Mouse (Mus musculus) liver, embryonic 16.5 days (tissue): Measurements from ENCODE around the gene 1300017J02Rik. TPM values are rescaled to one million over a fixed set of nuclear protein-coding genes. Genes with fewer than 3 reads are reported as not detected.
A peak's percentile ranks its signal among the peaks of the same experiment; 100 is the strongest.
"Not testable (repeated sequence)": the region's sequence is repeated elsewhere in the genome, so short reads cannot be mapped to it uniquely, and the experiment has no call there.

Experiments used
- ATAC-seq: fragments of 200-750 bp; cut with Nextera tagmentation; 2 replicates; pipeline ENCODE4 v1.8.0; 2017; ENCODE audit warnings: low read depth, mild to moderate bottlenecking, moderate number of reproducible peaks, moderate library complexity
- H3K27ac ChIP-seq: fragments of 300-500 bp; sonication (generic); 2 replicates; pipeline ENCODE4 v1.5.1; 2014; ENCODE audit warnings: mild to moderate bottlenecking, low read length
- H3K27me3 ChIP-seq: fragments of 300-500 bp; sonication (generic); 2 replicates; pipeline ENCODE4 v1.6.1; 2014; ENCODE audit warnings: low read depth, low read length, mixed read lengths; ENCODE audit not compliant: control insufficient read depth, insufficient read depth
- H3K36me3 ChIP-seq: fragments of 300-500 bp; sonication (generic); 2 replicates; pipeline ENCODE4 v1.6.1; 2014; ENCODE audit warnings: mild to moderate bottlenecking; ENCODE audit not compliant: control insufficient read depth, insufficient read depth
- H3K4me1 ChIP-seq: fragments of 300-500 bp; sonication (generic); 2 replicates; pipeline ENCODE4 v1.6.1; 2014; ENCODE audit warnings: low read depth, low read length, mixed read lengths; ENCODE audit not compliant: control insufficient read depth
- H3K4me2 ChIP-seq: fragments of 300-500 bp; sonication (generic); 2 replicates; pipeline ENCODE4 v1.6.1; 2014; ENCODE audit warnings: low read depth, low read length, mixed read lengths
- H3K4me3 ChIP-seq: fragments of 300-500 bp; sonication (generic); 2 replicates; pipeline ENCODE4 v1.5.1; 2014; ENCODE audit warnings: low read depth, mild to moderate bottlenecking, low read length
- H3K9ac ChIP-seq: fragments of 300-500 bp; sonication (generic); 2 replicates; pipeline ENCODE4 v1.6.1; 2014; ENCODE audit warnings: low read depth, low read length
- H3K9me3 ChIP-seq: fragments of 300-500 bp; sonication (generic); replicated peaks from 2 replicates; pipeline ENCODE4 v1.6.1; 2016; ENCODE audit warnings: low read length; ENCODE audit not compliant: control insufficient read depth
- WGBS: fragments of 180-500 bp; shearing (Covaris S2); extraction: QIAGEN DNeasy Blood & Tissue Kit; methylation state at CpG from one replicate; pipeline ENCODE4 v1.1.7; 2014; ENCODE audit not compliant: insufficient replicate concordance; 5-methylcytosine and 5-hydroxymethylcytosine counted together
- polyA plus RNA-seq: library from polyadenylated mRNA; unstranded; fragments of >200 nt; fragmentation: Nextera tagmentation; extraction: Ambion mirVana; gene quantifications from 2 replicates; pipeline ENCODE4 v1.2.1, GENCODE M21; 2015

1300017J02Rik gene
- 102 and 113 TPM in 2 replicates for polyA plus RNA-seq

- Histone ChIP-seq H3K27me3 (no peaks in the 10 kb centered on the region), H3K27ac (peak within 1 kb of the TSS; percentile 94), H3K4me2 (peak within 1 kb of the TSS; percentile 90), H3K9ac (peak within 1 kb of the TSS; percentile 95), H3K4me3 (peak within 1 kb of the TSS; percentile 97), H3K9me3 (no peaks in the 10 kb centered on the region), H3K4me1 (peaks cover 32% of the 10 kb centered on the region), H3K36me3 (peaks cover 20% of the 10 kb centered on the region)
- under 1% methylated on average over 49 of the region's 49 CpGs for WGBS
- ATAC-seq: peak; percentile 96
Observed at GRCm38 (mm10) chr9:103304927-103305326, at the start of gene 1300017J02Rik, which contains the start of gene Topbp1. TSS of gene 1300017J02Rik (minus strand) at chr9:103305082. TSS of gene Topbp1 (plus strand) at chr9:103305215.

- H3K27ac ChIP-seq, ATAC-seq, H3K9ac ChIP-seq, H3K27me3 ChIP-seq, H3K9me3 ChIP-seq, H3K4me2 ChIP-seq, H3K4me1 ChIP-seq, H3K4me3 ChIP-seq: not testable (repeated sequence)
- peaks cover 37% of the 10 kb centered on the region for H3K36me3 ChIP-seq
- 87% methylated on average over 7 of the region's 7 CpGs for WGBS
Observed at GRCm38 (mm10) chr9:103353500-103354260, 48.8 kb upstream of the 1300017J02Rik start.

GRCm38 (mm10) chr9:103348791-103349190 lies 43.9 kb upstream of the 1300017J02Rik start:
- H3K9me3 ChIP-seq: no peaks in the 10 kb centered on the region
- no peak overlapping the region for H3K27ac ChIP-seq
- H3K4me3 ChIP-seq: no peak overlapping the region
- H3K27me3 ChIP-seq: no peaks in the 10 kb centered on the region
- H3K36me3 ChIP-seq: peaks cover 47% of the 10 kb centered on the region
- peaks cover 3% of the 10 kb centered on the region; the same call in 1 of the 2 replicates for H3K4me1 ChIP-seq
- H3K9ac ChIP-seq: no peak overlapping the region
- no peak overlapping the region for H3K4me2 ChIP-seq
- ATAC-seq: no peak

GRCm38 (mm10) chr9:103347996-103348490 lies 43.2 kb upstream of the 1300017J02Rik start:
- 74% methylated on average over 1 of the region's 1 CpGs for WGBS
- H3K36me3 ChIP-seq: peaks cover 53% of the 10 kb centered on the region
- H3K9ac ChIP-seq: no peak overlapping the region
- no peak overlapping the region for H3K4me3 ChIP-seq
- no peaks in the 10 kb centered on the region for H3K27me3 ChIP-seq
- H3K4me1 ChIP-seq: peaks cover 3% of the 10 kb centered on the region; the same call in 1 of the 2 replicates
- no peak overlapping the region for H3K4me2 ChIP-seq
- H3K9me3 ChIP-seq: no peaks in the 10 kb centered on the region
- H3K27ac ChIP-seq: no peak overlapping the region
- ATAC-seq: no peak

- H3K27ac ChIP-seq: no peak overlapping the region
Observed at GRCm38 (mm10) chr9:103347045-103347444, 42.2 kb upstream of the 1300017J02Rik start.

GRCm38 (mm10) chr9:103336912-103337311 lies 32.0 kb upstream of the 1300017J02Rik start:
- no peak for ATAC-seq
- Histone ChIP-seq H3K36me3 (peaks cover 72% of the 10 kb centered on the region), H3K4me2 (no peak overlapping the region), H3K9ac (no peak overlapping the region), H3K4me1 (no peaks in the 10 kb centered on the region), H3K27ac (no peak overlapping the region), H3K9me3 (no peaks in the 10 kb centered on the region), H3K27me3 (no peaks in the 10 kb centered on the region), H3K4me3 (no peak overlapping the region)

More at GRCm38 (mm10) chr9:103347045-103347444, 42.2 kb upstream of the 1300017J02Rik start:
- H3K27me3 ChIP-seq: no peaks in the 10 kb centered on the region
- no peak overlapping the region for H3K9ac ChIP-seq
- peaks cover 58% of the 10 kb centered on the region for H3K36me3 ChIP-seq
- no peak for ATAC-seq
- WGBS: 50% methylated on average over 4 of the region's 4 CpGs
- no peaks in the 10 kb centered on the region for H3K9me3 ChIP-seq
- H3K4me2 ChIP-seq: no peak overlapping the region
- peaks cover 3% of the 10 kb centered on the region; the same call in 1 of the 2 replicates for H3K4me1 ChIP-seq
- H3K4me3 ChIP-seq: no peak overlapping the region

GRCm38 (mm10) chr9:103332663-103333062 lies 27.8 kb upstream of the 1300017J02Rik start:
- H3K36me3 ChIP-seq: peaks cover 78% of the 10 kb centered on the region
- ATAC-seq: no peak
- WGBS: 72% methylated on average over 6 of the region's 6 CpGs

GRCm38 (mm10) chr9:103326449-103326848 lies 21.6 kb upstream of the 1300017J02Rik start:
- peak; percentile 97 for ATAC-seq
- H3K4me2 ChIP-seq: peak overlapping the region; percentile 47

More at GRCm38 (mm10) chr9:103332663-103333062, 27.8 kb upstream of the 1300017J02Rik start:
- H3K9me3 ChIP-seq: no peaks in the 10 kb centered on the region
- H3K27ac ChIP-seq: no peak overlapping the region; the same call in 1 of the 2 replicates
- H3K9ac ChIP-seq: no peak overlapping the region
- no peaks in the 10 kb centered on the region; the same call in 1 of the 2 replicates for H3K4me1 ChIP-seq
- H3K4me2 ChIP-seq: no peak overlapping the region
- no peak overlapping the region for H3K4me3 ChIP-seq
- H3K27me3 ChIP-seq: no peaks in the 10 kb centered on the region

GRCm38 (mm10) chr9:103324678-103325077 lies 19.8 kb upstream of the 1300017J02Rik start:
- no peak for ATAC-seq
- peaks cover 16% of the 10 kb centered on the region for H3K4me1 ChIP-seq
- H3K27ac ChIP-seq: no peak overlapping the region
- no peaks in the 10 kb centered on the region for H3K27me3 ChIP-seq
- H3K4me3 ChIP-seq: no peak overlapping the region
- no peaks in the 10 kb centered on the region for H3K9me3 ChIP-seq
- 78% methylated on average over 1 of the region's 2 CpGs for WGBS
- no peak overlapping the region for H3K9ac ChIP-seq
- H3K4me2 ChIP-seq: no peak overlapping the region
- peaks cover 79% of the 10 kb centered on the region for H3K36me3 ChIP-seq

More at GRCm38 (mm10) chr9:103326449-103326848, 21.6 kb upstream of the 1300017J02Rik start:
- Histone ChIP-seq H3K27ac (peak overlapping the region; percentile 83), H3K36me3 (peaks cover 71% of the 10 kb centered on the region), H3K9me3 (no peaks in the 10 kb centered on the region), H3K27me3 (no peaks in the 10 kb centered on the region), H3K9ac (peak overlapping the region; percentile 33; the same call in 1 of the 2 replicates), H3K4me1 (peaks cover 16% of the 10 kb centered on the region), H3K4me3 (no peak overlapping the region; the same call in 1 of the 2 replicates)
- 34% methylated on average over 9 of the region's 9 CpGs for WGBS
